Mouse (Mus musculus) kidney, adult 2 months (tissue): ENCODE measurements at regions not wholly inside any gene's neighbourhood (a gene's known extent, or its start where the extent isn't known, plus 50 kb on each side); places are given as distances from the start of the nearest gene placed in this dataset.

Source experiments
- CTCF ChIP-seq: fragments of 200-500 bp; conservative IDR thresholded peaks from 2 replicates; pipeline ENCODE4 v1.5.1; 2011; ENCODE audit warnings: low read depth, mild to moderate bottlenecking, control low read depth, low read length, moderate library complexity, mixed read lengths; ENCODE audit not compliant: insufficient read depth, insufficient read length
- POLR2A ChIP-seq: fragments of 200-500 bp; IDR thresholded peaks from one replicate; pipeline ENCODE4 v1.6.1; 2011; ENCODE audit warnings: low read depth, low read length, control low read depth

- TF ChIP-seq CTCF (no peak), POLR2A (no peak)
These were observed 105.6 kb downstream of the Gm11011 start for GRCm38 (mm10) chr2:169481731-169482465.
